Mouse (Mus musculus): ENCODE data around the gene Dmgdh.

Dmgdh gene

GRCm38 (mm10) chr13:93773704-93774315 is 99.6 kb downstream of the Dmgdh start:
- DNase-seq = no peak

- no peak for DNase-seq
Observed at GRCm38 (mm10) chr13:93782823-93783222, 108.6 kb downstream of the Dmgdh start.

- no peak for DNase-seq
Observed at GRCm38 (mm10) chr13:93785329-93785728, 111.1 kb downstream of the Dmgdh start.

- no peak for DNase-seq
Observed at GRCm38 (mm10) chr13:93786051-93786450, 111.8 kb downstream of the Dmgdh start.

GRCm38 (mm10) chr13:93787647-93788046 is 113.4 kb downstream of the Dmgdh start:
- DNase-seq = no peak

GRCm38 (mm10) chr13:93792945-93793642 is 118.9 kb downstream of the Dmgdh start:
- no peak for DNase-seq

GRCm38 (mm10) chr13:93793643-93794182 is 119.5 kb downstream of the Dmgdh start:
- DNase-seq = no peak

- DNase-seq = no peak
Observed at GRCm38 (mm10) chr13:93797011-93797600, 122.9 kb downstream of the Dmgdh start.
